28 mouse cellular contexts compared by ENCODE assay signal in genomic region chr4:105230127-105230526, GRCm38 (mm10).
DNase-seq lines count a peak whose midpoint lies in the region; ATAC-seq and TF ChIP-seq lines count a peak whose summit lies in the region.
"Had no signal": no experiment of that assay in that cellular context is flagged by ENCODE, and none has a peak within 500 bp of the region (broad histone marks: within the 10 kb centered on the region; RNA-seq: fewer than 3 reads in every experiment).

No protein-coding gene starts in this region.

- H3K4me2 ChIP-seq in lung, postnatal 0 days (replicated peaks; ENCODE audit: low read depth, low read length), result no peak overlapping the region
- H3K4me2 ChIP-seq: embryonic facial prominence, embryonic 13.5 days; heart, embryonic 15.5 days; hindbrain, embryonic 12.5 days; intestine, embryonic 15.5 days; limb, embryonic 13.5 days; liver, embryonic 13.5 days; midbrain, embryonic 15.5 days; neural tube, embryonic 15.5 days; stomach, embryonic 15.5 days had no signal

- no peak for TF ChIP-seq CTCF in kidney, adult 2 months (conservative IDR thresholded peaks at IDR 0.05; ENCODE audit: insufficient read depth, insufficient read length, low read depth, low read length)
- TF ChIP-seq CTCF in lung, postnatal 0 days (IDR thresholded peaks at IDR 0.05), result no peak

- H3K36me3 ChIP-seq in kidney, adult 2 months (ENCODE audit: control insufficient read depth, insufficient read depth, low read length), result no peaks in the 10 kb centered on the region
- peaks cover 18% of the 10 kb centered on the region for H3K36me3 ChIP-seq in lung, postnatal 0 days (ENCODE audit: insufficient read depth, low read length)
- H3K36me3 ChIP-seq: intestine, embryonic 15.5 days had no signal

- no peaks in the 10 kb centered on the region for H3K9me3 ChIP-seq in lung, postnatal 0 days (ENCODE audit: low read length)
- H3K9me3 ChIP-seq: embryonic facial prominence, embryonic 13.5 days; forebrain, embryonic 10.5 days; heart, embryonic 10.5 days; heart, embryonic 15.5 days; hindbrain, embryonic 12.5 days; intestine, embryonic 15.5 days; limb, embryonic 13.5 days; liver, embryonic 13.5 days; midbrain, embryonic 15.5 days; neural tube, embryonic 15.5 days; stomach, embryonic 15.5 days had no signal

- peak; percentile 39 to 84 for DNase-seq in adrenal gland, adult (ENCODE audit: inconsistent age in 2 of 2, low spot score in 1 of 2)
- DNase-seq in adrenal gland, postnatal 25 days, result no peak
- DNase-seq in kidney, adult 2 months, result peak; percentile 30
- DNase-seq in kidney, postnatal 14 days, result no peak
- DNase-seq in lung, postnatal 0 days (ENCODE audit: low spot score), result peak; percentile 72
- DNase-seq in lung, postnatal 14 days, result no peak
- DNase-seq: cerebellum, adult 11-12 months; cerebellum, adult 9-11 months; gastrocnemius, postnatal 10 days; heart, postnatal 36 days; kidney, adult 9 months; liver, embryonic 13.5 days; retina, postnatal 1 day; right cerebral cortex, postnatal 14 days had no signal

- no peak overlapping the region for H3K27ac ChIP-seq in kidney, adult 2 months (ENCODE audit: insufficient read depth, low read depth, low read length)
- no peak overlapping the region for H3K27ac ChIP-seq in lung, postnatal 0 days (ENCODE audit: low read length)
- H3K27ac ChIP-seq: embryonic facial prominence, embryonic 13.5 days; forebrain, embryonic 10.5 days; heart, embryonic 10.5 days; heart, embryonic 15.5 days; hindbrain, embryonic 12.5 days; hindbrain, postnatal 0 days; intestine, embryonic 15.5 days; limb, embryonic 13.5 days; liver, embryonic 13.5 days; midbrain, embryonic 15.5 days; neural tube, embryonic 15.5 days; stomach, embryonic 15.5 days had no signal

- H3K4me3 ChIP-seq in kidney, adult 2 months (ENCODE audit: insufficient read depth, low read depth, low read length), result no peak overlapping the region
- no peak overlapping the region for H3K4me3 ChIP-seq in lung, postnatal 0 days (ENCODE audit: low read depth, low read length)
- H3K4me3 ChIP-seq: embryonic facial prominence, embryonic 13.5 days; forebrain, embryonic 10.5 days; heart, embryonic 10.5 days; heart, embryonic 15.5 days; hindbrain, embryonic 12.5 days; intestine, embryonic 15.5 days; limb, embryonic 13.5 days; liver, embryonic 13.5 days; midbrain, embryonic 15.5 days; neural tube, embryonic 15.5 days; stomach, embryonic 15.5 days had no signal

- H3K27me3 ChIP-seq in kidney, adult 2 months (replicated peaks; ENCODE audit: control insufficient read depth, insufficient read depth, low read length), result no peaks in the 10 kb centered on the region
- H3K27me3 ChIP-seq in lung, postnatal 0 days (replicated peaks; ENCODE audit: insufficient read depth, low read length), result no peaks in the 10 kb centered on the region
- H3K27me3 ChIP-seq: CH12.LX; embryonic facial prominence, embryonic 13.5 days; heart, embryonic 15.5 days; hindbrain, embryonic 12.5 days; intestine, embryonic 15.5 days; limb, embryonic 13.5 days; liver, embryonic 13.5 days; midbrain, embryonic 15.5 days; neural tube, embryonic 15.5 days; stomach, embryonic 15.5 days had no signal

- 65% methylated on average over 8 of the region's 8 CpGs for WGBS in kidney, adult 2 months
- 66% methylated on average over 8 of the region's 8 CpGs for WGBS in lung, postnatal 0 days

- TF ChIP-seq EP300 in lung, postnatal 0 days (IDR thresholded peaks at IDR 0.05), result no peak

- peaks cover 12% of the 10 kb centered on the region for H3K4me1 ChIP-seq in kidney, adult 2 months (ENCODE audit: control insufficient read depth, insufficient read depth, low read length)
- H3K4me1 ChIP-seq in lung, postnatal 0 days (ENCODE audit: insufficient read depth, low read depth, low read length), result no peaks in the 10 kb centered on the region
- H3K4me1 ChIP-seq: heart, embryonic 15.5 days; hindbrain, embryonic 12.5 days; intestine, embryonic 15.5 days; limb, embryonic 13.5 days; midbrain, embryonic 15.5 days; stomach, embryonic 15.5 days had no signal

- H3K9ac ChIP-seq in lung, postnatal 0 days (replicated peaks; ENCODE audit: low read depth), result no peak overlapping the region
- H3K9ac ChIP-seq: embryonic facial prominence, embryonic 13.5 days; heart, embryonic 15.5 days; hindbrain, embryonic 12.5 days; intestine, embryonic 15.5 days; limb, embryonic 13.5 days; liver, embryonic 13.5 days; midbrain, embryonic 15.5 days; neural tube, embryonic 15.5 days; stomach, embryonic 15.5 days had no signal

- peak; percentile 54 for ATAC-seq in lung, postnatal 0 days
- no peak for ATAC-seq in granulocyte monocyte progenitor cell, adult 5-6 weeks (replicated peaks; ENCODE audit: poor library complexity, severe bottlenecking)
- ATAC-seq: forebrain, embryonic 16.5 days; hindbrain, postnatal 0 days; intestine, embryonic 15.5 days; midbrain, embryonic 15.5 days had no signal

- no peak for TF ChIP-seq POLR2A in kidney, adult 2 months (IDR thresholded peaks at IDR 0.05; ENCODE audit: low read depth, low read length)

Comparison
In these comparisons a context has a peak if more than half of its experiments do, and no peak if none do; other contexts are left out.
1. DNase-seq: peak in adrenal gland, adult (2 of 2), kidney, adult 2 months (single experiment) and lung, postnatal 0 days (single experiment); none in adrenal gland, postnatal 25 days (single experiment), kidney, postnatal 14 days (single experiment) and lung, postnatal 14 days (single experiment).